Mouse (Mus musculus) ES-Bruce4 (cell line): ENCODE measurements around the gene Pim3. TPM values are rescaled to one million over a fixed set of nuclear protein-coding genes. Genes with fewer than 3 reads are reported as not detected.

ENCODE experiments used
- H3K27ac ChIP-seq: 2 replicates; pipeline ENCODE4 v1.5.1; 2012; ENCODE audit warnings: low read length, inconsistent platforms; ENCODE audit not compliant: insufficient read depth
- H3K27me3 ChIP-seq: 2 replicates; pipeline ENCODE4 v1.6.1; 2012; ENCODE audit warnings: mild to moderate bottlenecking, low read length, inconsistent platforms; ENCODE audit not compliant: control insufficient read depth, poor library complexity, insufficient read depth, severe bottlenecking
- H3K36me3 ChIP-seq: 2 replicates; pipeline ENCODE4 v1.6.1; 2012; ENCODE audit warnings: inconsistent platforms, mild to moderate bottlenecking, low read length, moderate library complexity; ENCODE audit not compliant: control insufficient read depth, poor library complexity, insufficient read depth, severe bottlenecking
- H3K4me1 ChIP-seq: one replicate; pipeline ENCODE4 v1.8.1; 2011; ENCODE audit warnings: low read length; ENCODE audit not compliant: control insufficient read depth, insufficient read depth
- H3K4me3 ChIP-seq: 2 replicates; pipeline ENCODE4 v1.5.1; 2011; ENCODE audit warnings: low read depth, mild to moderate bottlenecking, low read length
- H3K9ac ChIP-seq: 2 replicates; pipeline ENCODE4 v1.6.1; 2012; ENCODE audit warnings: low read depth, mild to moderate bottlenecking, inconsistent platforms; ENCODE audit not compliant: poor library complexity, severe bottlenecking
- H3K9me3 ChIP-seq: replicated peaks from 2 replicates; pipeline ENCODE4 v1.6.1; 2012; ENCODE audit warnings: mild to moderate bottlenecking, low read length, inconsistent platforms; ENCODE audit not compliant: control insufficient read depth, poor library complexity, insufficient read depth, severe bottlenecking
- CTCF ChIP-seq: IDR thresholded peaks from one replicate; pipeline ENCODE4 v1.8.1; 2011; ENCODE audit warnings: low read depth, low read length
- EP300 ChIP-seq: IDR thresholded peaks from 2 replicates; pipeline ENCODE4 v1.6.1; 2011; ENCODE audit warnings: low read depth, low read length; ENCODE audit not compliant: insufficient read depth
- POLR2A ChIP-seq: IDR thresholded peaks from one replicate; pipeline ENCODE4 v1.8.1; 2011; ENCODE audit warnings: low read length; ENCODE audit not compliant: insufficient read depth
- polyA plus RNA-seq: library from polyadenylated mRNA; stranded (reverse); fragments of >200 nt; gene quantifications from 2 replicates; pipeline ENCODE4 v1.2.4, GENCODE M21; 2011; ENCODE audit warnings: low read depth; ENCODE audit not compliant: missing spikeins, insufficient read depth, insufficient read length

Pim3 gene
- polyA plus RNA-seq, 1 experiment: 128 TPM

DNA sequence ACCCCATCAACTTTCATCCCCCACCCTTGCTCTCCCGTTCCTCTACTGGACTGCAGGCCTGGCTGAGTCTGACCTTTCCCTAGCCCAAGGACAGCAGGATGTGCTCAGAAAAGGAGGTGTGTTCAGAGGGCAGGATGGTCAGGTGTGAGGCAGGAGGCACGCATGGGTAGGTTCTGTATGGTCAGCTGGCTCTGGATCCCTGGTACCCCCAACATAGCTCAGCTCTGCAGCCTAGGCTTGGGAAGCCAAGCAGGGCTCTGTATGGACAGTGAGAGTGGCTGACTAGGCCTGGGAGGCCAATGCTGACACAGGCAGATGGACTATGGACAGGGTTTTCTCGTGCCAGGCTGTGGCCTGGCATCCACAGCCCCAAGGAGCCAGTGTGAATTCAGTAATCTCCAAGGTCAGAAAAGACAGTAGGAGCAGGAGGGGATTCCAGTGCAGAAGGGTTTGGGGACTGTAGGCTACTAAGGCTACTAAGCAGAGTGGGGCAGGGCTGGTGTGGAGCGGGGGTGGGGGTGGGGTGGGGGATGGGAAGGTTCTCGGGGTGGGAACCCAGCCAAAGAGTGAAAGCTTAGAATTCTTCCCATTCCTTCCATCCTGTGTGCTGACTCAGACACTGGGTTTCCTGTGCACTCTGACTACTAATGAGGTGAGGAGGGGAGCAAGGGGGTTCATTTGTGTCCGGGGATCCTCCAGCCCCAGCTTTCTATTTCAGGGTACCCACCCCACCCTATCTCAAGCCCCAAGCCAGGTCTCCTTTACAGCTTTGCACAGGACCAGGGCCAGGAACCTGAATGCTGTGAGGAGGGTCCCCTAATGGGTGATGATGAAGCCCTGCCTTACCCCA, 7.6 kb upstream of the Pim3 start:
- H3K9ac ChIP-seq: no peak overlapping the region
- H3K4me3 ChIP-seq: no peak overlapping the region
- TF ChIP-seq POLR2A (no peak), CTCF (no peak), EP300 (peak; percentile 63; the same call in 1 of the 2 replicates)
- H3K27me3 ChIP-seq: no peaks in the 10 kb centered on the region
- H3K9me3 ChIP-seq: no peaks in the 10 kb centered on the region
- peak overlapping the region; percentile 37 for H3K27ac ChIP-seq
- H3K36me3 ChIP-seq: no peaks in the 10 kb centered on the region
- peaks cover 14% of the 10 kb centered on the region for H3K4me1 ChIP-seq

- no peak for TF ChIP-seq POLR2A
- no peak for TF ChIP-seq EP300
- TF ChIP-seq CTCF: no peak
- Histone ChIP-seq H3K27ac (peak overlapping the region; percentile 37), H3K9me3 (no peaks in the 10 kb centered on the region), H3K4me1 (peaks cover 14% of the 10 kb centered on the region), H3K36me3 (no peaks in the 10 kb centered on the region), H3K9ac (no peak overlapping the region), H3K27me3 (no peaks in the 10 kb centered on the region), H3K4me3 (no peak overlapping the region)
Observed at GRCm38 (mm10) chr15:88854969-88855830, 6.8 kb upstream of the Pim3 start.

DNA sequence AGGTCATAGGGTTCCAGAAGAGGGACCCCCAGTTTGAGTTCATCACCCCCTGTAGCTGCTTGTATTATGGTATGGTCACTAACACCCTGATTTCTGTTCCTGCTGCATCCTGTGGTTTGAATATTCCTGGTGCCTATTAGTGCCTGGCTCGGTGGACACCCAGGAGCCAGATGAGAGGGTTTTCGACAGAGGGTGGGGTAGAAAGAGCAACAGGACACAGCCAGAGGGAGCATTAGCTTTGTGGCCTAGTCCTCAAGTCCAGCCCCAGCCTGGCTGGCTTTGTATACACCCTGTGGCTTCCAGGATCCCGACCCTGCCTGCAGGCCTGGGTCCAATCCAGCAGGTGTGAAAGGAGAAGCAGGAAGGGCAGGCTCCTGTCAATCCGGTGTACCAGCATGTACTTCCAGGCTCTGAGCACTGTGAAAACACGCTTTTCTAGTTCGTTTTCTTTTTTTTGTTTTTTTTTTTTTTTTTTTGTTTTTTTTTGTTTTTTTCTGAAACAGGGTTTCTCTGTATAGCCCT, 6.0 kb upstream of the Pim3 start:
- Histone ChIP-seq H3K27ac (peak overlapping the region; percentile 23; the same call in 1 of the 2 replicates), H3K9ac (no peak overlapping the region), H3K36me3 (no peaks in the 10 kb centered on the region), H3K4me1 (peaks cover 14% of the 10 kb centered on the region), H3K27me3 (no peaks in the 10 kb centered on the region), H3K9me3 (no peaks in the 10 kb centered on the region), H3K4me3 (no peak overlapping the region)
- TF ChIP-seq CTCF (no peak), EP300 (no peak), POLR2A (no peak)

GRCm38 (mm10) chr15:88856613-88857012, 5.4 kb upstream of the Pim3 start:
- no peak overlapping the region for H3K27ac ChIP-seq

GRCm38 (mm10) chr15:88857361-88857760, 4.6 kb upstream of the Pim3 start:
- no peaks in the 10 kb centered on the region for H3K9me3 ChIP-seq

More at GRCm38 (mm10) chr15:88856613-88857012, 5.4 kb upstream of the Pim3 start:
- no peaks in the 10 kb centered on the region for H3K36me3 ChIP-seq
- TF ChIP-seq CTCF: no peak
- TF ChIP-seq POLR2A: no peak
- no peak for TF ChIP-seq EP300
- H3K9me3 ChIP-seq: no peaks in the 10 kb centered on the region
- H3K27me3 ChIP-seq: no peaks in the 10 kb centered on the region
- H3K4me1 ChIP-seq: peaks cover 14% of the 10 kb centered on the region
- no peak overlapping the region for H3K9ac ChIP-seq
- H3K4me3 ChIP-seq: no peak overlapping the region

More at GRCm38 (mm10) chr15:88857361-88857760, 4.6 kb upstream of the Pim3 start:
- Histone ChIP-seq H3K4me1 (peaks cover 12% of the 10 kb centered on the region), H3K27me3 (no peaks in the 10 kb centered on the region), H3K9ac (no peak overlapping the region), H3K4me3 (no peak overlapping the region), H3K27ac (no peak overlapping the region), H3K36me3 (no peaks in the 10 kb centered on the region)
- TF ChIP-seq POLR2A: no peak
- no peak for TF ChIP-seq CTCF
